Mouse (Mus musculus) hindbrain, embryonic 10.5 days (tissue): ENCODE measurements around the gene Gm29094. TPM values are rescaled to one million over a fixed set of nuclear protein-coding genes. Genes with fewer than 3 reads are reported as not detected.
"Not testable (repeated sequence)": the region's sequence is repeated elsewhere in the genome, so short reads cannot be mapped to it uniquely, and the experiment has no call there.

ENCODE experiments used
- DNase-seq: peaks from one replicate; pipeline ENCODE4 v3.0.0-alpha.2; 2017; ENCODE audit warnings: low spot score
- H3K27ac ChIP-seq: fragments of 300-500 bp; sonication (generic); 2 replicates; pipeline ENCODE4 v1.5.1; 2016; ENCODE audit warnings: mild to moderate bottlenecking, moderate library complexity
- H3K27me3 ChIP-seq: fragments of 300-500 bp; sonication (generic); 2 replicates; pipeline ENCODE4 v1.6.1; 2016; ENCODE audit warnings: mild to moderate bottlenecking; ENCODE audit not compliant: poor library complexity, insufficient read depth, severe bottlenecking
- H3K36me3 ChIP-seq: fragments of 300-500 bp; sonication (generic); 2 replicates; pipeline ENCODE4 v1.6.1; 2016; ENCODE audit warnings: mild to moderate bottlenecking, moderate library complexity
- H3K4me1 ChIP-seq: fragments of 300-500 bp; sonication (generic); replicated peaks from 2 replicates; pipeline ENCODE4 v1.6.1; 2016; ENCODE audit warnings: mild to moderate bottlenecking
- H3K4me3 ChIP-seq: fragments of 300-500 bp; sonication (generic); 2 replicates; pipeline ENCODE4 v1.5.1; 2016; ENCODE audit warnings: mild to moderate bottlenecking, moderate library complexity
- H3K9me3 ChIP-seq: fragments of 300-500 bp; sonication (generic); 2 replicates; pipeline ENCODE4 v1.6.1; 2016; ENCODE audit warnings: mild to moderate bottlenecking, moderate library complexity
- WGBS: fragments of 180-500 bp; shearing (Covaris S2); methylation state at CpG from one replicate; pipeline ENCODE4 v1.1.7; 2016; 5-methylcytosine and 5-hydroxymethylcytosine counted together
- polyA plus RNA-seq: library from polyadenylated mRNA; unstranded; fragments of >200 nt; fragmentation: Nextera tagmentation; extraction: Ambion mirVana; gene quantifications from 2 replicates; pipeline ENCODE4 v1.2.1, GENCODE M21; 2016

Gene Gm29094
- polyA plus RNA-seq, 1 experiment from 2014 or later, result 0.38 TPM

DNA sequence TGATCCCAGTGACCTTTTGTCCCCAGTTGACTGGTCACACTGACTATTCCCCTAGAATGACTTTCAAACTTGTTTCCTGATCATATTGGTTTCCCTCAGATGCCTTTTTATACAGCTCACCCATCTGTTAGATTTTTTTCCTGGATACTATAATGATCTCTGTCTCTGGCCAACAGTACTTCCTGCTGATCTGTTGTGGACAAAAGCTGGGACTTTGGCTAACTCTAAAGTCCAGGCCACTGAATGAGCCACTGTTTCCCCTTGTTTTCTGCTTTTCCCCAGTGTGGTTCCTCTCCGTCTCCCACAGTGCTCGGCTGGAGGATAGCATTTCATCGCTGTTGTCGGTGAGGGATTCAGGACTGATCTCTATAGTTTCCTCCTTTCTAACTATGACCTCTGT, 19.0 kb downstream of the Gm29094 start:
- H3K36me3 ChIP-seq, H3K4me1 ChIP-seq, H3K4me3 ChIP-seq, H3K27ac ChIP-seq, H3K9me3 ChIP-seq, DNase-seq, H3K27me3 ChIP-seq: not testable (repeated sequence)
- WGBS, result 77% methylated on average over 4 of the region's 4 CpGs

DNA sequence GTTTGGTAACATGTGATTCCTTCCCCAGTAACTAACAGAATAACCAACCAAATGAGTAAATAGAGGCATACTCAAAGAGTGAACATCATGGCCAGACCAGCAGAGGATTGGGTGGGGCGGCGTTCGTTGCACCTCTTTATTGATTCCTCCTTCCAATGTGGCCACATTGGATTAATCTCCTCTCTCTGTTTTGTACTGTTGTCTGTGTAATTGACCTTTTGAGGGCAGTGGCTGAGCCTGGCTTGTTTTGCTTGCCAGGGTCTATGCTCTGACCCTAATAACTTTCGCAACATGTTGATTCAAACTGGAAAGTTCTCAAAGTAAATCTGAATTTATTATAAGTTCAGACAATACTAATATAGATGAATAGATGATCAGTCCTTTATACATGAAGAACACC, 20.5 kb downstream of the Gm29094 start:
- not testable (repeated sequence) for H3K4me1 ChIP-seq, DNase-seq, H3K27me3 ChIP-seq, H3K9me3 ChIP-seq, H3K27ac ChIP-seq, H3K36me3 ChIP-seq, H3K4me3 ChIP-seq
- WGBS, result 93% methylated on average over 3 of the region's 4 CpGs

DNA sequence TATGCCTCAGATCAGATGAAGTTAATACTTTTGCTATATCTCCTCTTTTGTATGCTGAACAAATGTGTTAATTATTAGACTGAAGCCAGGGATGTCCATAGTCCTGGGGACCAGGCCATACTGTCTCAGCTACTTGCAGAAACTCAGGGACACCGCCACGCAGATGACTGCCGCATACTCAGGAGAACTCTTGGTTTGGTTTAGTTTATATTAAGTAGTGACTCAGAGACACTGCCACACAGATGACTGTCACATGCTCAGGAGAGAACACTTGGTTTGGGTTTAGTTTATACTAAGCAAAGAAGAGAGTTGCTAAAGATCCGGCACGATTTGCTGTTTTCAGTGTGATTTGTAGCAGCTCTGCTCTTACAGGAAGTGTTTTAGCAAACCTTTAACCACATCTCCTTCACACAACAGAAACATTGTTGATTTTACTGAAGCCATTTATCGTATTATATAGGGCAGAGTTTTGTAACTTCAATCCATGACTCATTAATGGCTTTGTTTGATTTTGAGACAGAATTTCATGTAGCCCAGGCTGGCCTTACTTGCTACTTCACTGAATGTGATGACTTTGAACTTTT, 21.6 kb downstream of the Gm29094 start:
- not testable (repeated sequence) for H3K4me3 ChIP-seq, H3K27me3 ChIP-seq, DNase-seq, H3K4me1 ChIP-seq, H3K27ac ChIP-seq, H3K9me3 ChIP-seq, H3K36me3 ChIP-seq
- WGBS, result 90% methylated on average over 6 of the region's 6 CpGs

DNA sequence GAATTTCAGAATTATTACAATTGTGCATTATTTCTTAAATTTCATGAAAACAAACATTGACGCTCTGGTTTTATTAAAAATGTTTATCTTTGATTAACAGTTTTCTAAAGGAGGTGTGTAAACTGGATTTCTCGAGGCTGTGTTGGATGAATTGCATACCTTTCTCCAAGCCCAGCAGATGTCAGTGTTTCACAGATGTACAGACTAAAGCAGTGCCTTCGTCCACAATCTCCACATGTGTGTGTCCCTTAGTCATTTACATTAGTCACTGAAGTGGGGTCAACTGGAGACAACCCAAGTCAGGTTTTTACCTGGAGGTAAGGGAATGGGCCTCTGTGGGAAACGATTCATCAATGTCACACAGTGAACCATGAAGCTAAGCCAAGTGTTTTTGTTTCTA, 26.9 kb downstream of the Gm29094 start:
- WGBS, result 65% methylated on average over 4 of the region's 4 CpGs
- Histone ChIP-seq H3K4me1 (no peaks in the 10 kb centered on the region), H3K27me3 (no peaks in the 10 kb centered on the region), H3K4me3 (no peak overlapping the region), H3K36me3 (no peaks in the 10 kb centered on the region), H3K9me3 (no peaks in the 10 kb centered on the region), H3K27ac (no peak overlapping the region)
- no peak for DNase-seq

DNA sequence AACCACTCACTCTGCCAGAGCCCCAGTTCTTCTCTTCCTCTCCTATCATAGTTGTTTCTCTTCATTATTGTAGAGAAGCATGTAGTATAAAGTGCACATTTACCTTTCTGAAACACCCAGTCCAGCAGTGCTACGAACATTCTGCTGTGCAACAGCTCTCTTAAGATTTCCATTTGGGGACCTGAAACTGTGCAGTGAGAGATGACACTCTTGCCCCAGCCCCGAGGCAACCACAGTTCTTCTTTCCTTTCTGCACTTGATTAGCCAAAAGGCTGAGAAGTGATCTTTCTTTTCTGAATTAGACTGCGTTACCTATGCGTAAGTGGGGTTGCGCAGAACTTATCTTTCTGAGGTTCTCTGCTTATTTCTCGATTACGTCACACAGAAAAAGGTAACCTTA, 28.9 kb downstream of the Gm29094 start:
- Histone ChIP-seq H3K36me3 (no peaks in the 10 kb centered on the region), H3K27me3 (no peaks in the 10 kb centered on the region), H3K4me3 (no peak overlapping the region), H3K9me3 (no peaks in the 10 kb centered on the region), H3K27ac (no peak overlapping the region), H3K4me1 (no peaks in the 10 kb centered on the region)
- WGBS, result 90% methylated on average over 7 of the region's 7 CpGs
- no peak for DNase-seq

DNA sequence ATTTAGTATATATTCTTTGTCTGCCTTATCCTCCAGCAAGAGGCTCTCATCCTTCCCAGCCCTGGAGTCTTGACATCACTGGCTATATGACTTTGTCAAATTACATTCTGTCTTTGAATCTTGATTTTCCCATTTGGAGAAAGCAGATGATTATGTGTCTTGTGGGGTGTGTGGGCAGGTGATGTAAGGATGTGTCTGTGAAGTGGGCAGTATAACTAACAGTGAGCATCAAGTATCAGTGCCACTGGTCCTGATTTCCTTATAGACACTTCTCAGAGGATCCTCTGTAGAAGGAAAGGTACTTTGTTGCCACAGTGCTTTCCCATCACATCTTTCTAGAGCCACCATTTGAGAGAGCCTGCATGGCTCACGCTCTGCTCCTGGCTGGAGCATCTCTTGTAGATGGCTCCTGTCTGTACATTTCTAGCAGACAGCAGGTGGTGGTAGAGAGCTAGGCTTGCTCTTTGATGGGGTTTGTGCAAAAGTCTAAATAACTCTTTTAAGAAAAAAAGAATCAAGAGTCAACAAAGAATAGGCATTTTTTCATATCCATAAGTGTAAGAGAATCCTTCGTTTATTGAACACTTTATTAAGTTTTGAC, 31.8 kb downstream of the Gm29094 start:
- 70% methylated on average over 1 of the region's 2 CpGs for WGBS

DNA sequence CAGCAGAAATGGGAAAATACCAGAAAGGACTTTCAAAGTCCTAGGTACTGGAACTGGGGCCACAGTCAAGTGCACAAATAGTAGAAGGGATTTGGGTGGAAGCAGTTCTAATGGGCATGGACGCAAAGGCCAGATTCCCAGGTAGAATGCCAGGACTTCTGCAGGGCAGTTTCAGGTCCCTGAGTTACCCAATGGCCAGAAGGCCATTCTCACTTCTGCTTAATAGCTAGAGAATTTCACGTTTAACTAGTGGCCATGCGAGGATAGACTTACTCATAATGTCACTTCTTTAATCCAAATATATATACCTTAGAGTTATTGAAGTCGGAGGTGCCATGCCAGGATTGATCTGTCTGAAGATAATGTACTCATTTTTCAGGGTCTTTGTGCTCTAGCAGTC, 38.0 kb downstream of the Gm29094 start:
- not testable (repeated sequence) for DNase-seq, H3K27ac ChIP-seq, H3K36me3 ChIP-seq, H3K4me3 ChIP-seq, H3K27me3 ChIP-seq, H3K4me1 ChIP-seq, H3K9me3 ChIP-seq
- WGBS, result 87% methylated on average over 4 of the region's 4 CpGs

More for the DNA sequence above, 31.8 kb downstream of the Gm29094 start:
- H3K27ac ChIP-seq, H3K9me3 ChIP-seq, DNase-seq, H3K27me3 ChIP-seq, H3K36me3 ChIP-seq, H3K4me3 ChIP-seq, H3K4me1 ChIP-seq: not testable (repeated sequence)

DNA sequence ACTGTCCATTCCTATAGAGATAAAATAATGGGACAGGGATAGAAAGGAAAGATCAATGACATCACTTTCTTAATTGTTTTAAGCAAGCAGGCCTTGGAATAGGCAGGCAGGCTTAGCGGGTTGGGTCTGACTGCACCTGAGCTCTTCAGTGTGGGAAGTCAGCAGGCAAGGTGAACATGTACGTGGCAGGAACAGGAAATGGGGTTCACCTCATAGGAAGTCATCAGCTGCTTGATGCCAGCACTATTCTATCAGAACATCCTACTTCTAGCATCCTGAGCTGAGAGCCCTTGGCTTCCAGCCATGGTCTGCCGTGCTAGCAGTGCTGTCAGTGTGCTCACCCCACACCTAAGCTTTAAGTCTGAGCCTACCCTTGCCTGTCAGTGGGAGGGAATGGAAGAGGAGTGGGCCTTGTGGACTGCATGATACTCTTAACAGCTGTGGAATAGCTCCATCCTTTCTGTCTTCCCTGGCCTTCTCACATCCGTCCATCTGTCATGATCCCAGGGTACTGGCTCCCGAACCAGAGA, 39.9 kb downstream of the Gm29094 start:
- not testable (repeated sequence) for H3K36me3 ChIP-seq, H3K4me1 ChIP-seq, H3K27me3 ChIP-seq, H3K27ac ChIP-seq, DNase-seq, H3K4me3 ChIP-seq, H3K9me3 ChIP-seq
- WGBS, result 86% methylated on average over 5 of the region's 5 CpGs

DNA sequence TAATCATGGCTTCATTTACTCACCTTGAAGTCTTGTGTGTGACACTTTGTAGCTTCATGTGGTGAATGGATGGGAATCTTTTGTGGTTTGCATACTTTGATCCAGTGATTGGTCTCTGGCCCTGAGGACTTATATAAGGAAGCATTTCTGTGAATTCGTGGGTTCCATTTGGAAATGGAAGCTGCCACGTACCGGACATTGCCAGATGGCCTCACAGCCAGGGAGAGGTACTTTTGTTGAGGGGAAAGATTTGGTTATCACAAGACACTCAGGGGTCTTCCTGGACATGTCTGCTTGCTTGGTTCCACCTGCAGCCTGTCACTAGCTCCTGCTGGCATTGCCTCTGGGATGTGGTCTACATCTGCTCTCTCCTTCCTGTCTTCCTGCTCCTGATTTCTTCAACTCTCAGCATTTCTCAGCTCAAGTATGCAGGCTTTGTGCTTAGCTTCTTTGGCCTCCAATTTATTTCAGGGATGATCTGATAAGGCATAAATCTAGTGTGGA, 41.4 kb downstream of the Gm29094 start:
- not testable (repeated sequence) for H3K36me3 ChIP-seq, H3K27ac ChIP-seq, H3K9me3 ChIP-seq, H3K27me3 ChIP-seq, H3K4me1 ChIP-seq, DNase-seq, H3K4me3 ChIP-seq
- WGBS, result 77% methylated on average over 3 of the region's 3 CpGs

DNA sequence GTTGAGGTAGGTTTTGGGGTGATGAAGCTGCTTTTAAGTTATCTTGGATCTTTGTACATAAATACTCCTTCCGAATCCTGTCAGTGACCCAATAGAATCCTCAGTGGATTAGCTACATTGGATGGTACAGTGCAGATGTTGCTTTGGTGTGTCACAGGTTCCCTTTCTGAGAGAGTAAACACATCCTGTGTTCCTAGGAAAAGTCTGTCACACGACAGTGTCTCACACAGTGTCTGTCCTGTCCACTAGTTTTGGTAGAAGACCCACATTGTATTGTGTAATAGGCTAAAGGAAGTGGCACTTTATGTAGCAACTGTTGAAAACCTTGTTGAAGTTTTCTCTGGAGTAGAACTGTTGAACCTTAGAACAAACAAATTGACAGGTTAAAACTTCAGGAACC, 54.2 kb downstream of the Gm29094 start:
- Histone ChIP-seq H3K4me3 (no peak overlapping the region), H3K9me3 (no peaks in the 10 kb centered on the region), H3K4me1 (no peaks in the 10 kb centered on the region), H3K27ac (no peak overlapping the region), H3K27me3 (no peaks in the 10 kb centered on the region), H3K36me3 (no peaks in the 10 kb centered on the region)
- no peak for DNase-seq
- 87% methylated on average over 2 of the region's 2 CpGs for WGBS

DNA sequence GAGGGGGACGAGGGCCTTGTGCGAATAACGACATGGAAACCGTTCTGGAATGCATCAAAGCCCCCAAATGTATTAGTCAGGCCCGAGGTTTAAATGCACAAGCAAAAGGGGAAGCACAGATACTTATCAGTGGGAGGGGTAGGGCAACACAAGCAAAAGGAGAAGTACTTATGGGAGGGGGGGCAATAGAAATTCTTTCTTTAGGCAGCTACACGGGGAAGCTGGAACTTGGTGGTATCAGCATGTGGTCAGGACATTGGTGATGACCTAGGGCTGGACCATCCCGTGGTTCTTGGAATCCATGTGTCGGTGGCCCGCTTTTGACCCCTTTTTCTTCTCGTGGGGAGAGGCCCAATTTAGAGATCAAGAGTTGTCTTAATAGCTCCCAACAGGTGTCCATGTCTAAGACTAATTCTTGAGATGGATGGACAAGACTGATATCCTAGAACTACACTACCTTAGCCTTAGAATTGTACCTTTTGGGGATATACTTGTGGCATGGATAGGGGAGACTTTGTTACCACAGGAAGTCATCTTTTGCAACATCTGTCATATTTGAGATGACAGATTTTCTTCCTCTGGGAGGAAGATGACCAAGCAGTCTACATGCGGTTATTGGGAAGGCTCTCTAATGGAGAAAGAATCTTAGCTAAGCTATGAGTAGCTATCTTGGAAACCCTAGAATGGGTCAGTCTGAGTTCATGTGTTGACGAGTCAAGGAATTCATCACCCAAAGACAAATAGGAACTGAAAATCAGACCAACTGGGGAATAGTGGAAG, 57.6 kb downstream of the Gm29094 start:
- no peaks in the 10 kb centered on the region for H3K4me1 ChIP-seq
- no peak overlapping the region for H3K4me3 ChIP-seq
- no peaks in the 10 kb centered on the region for H3K27me3 ChIP-seq
- no peaks in the 10 kb centered on the region for H3K9me3 ChIP-seq
- no peak overlapping the region for H3K27ac ChIP-seq
- H3K36me3 ChIP-seq, result no peaks in the 10 kb centered on the region
- WGBS, result 93% methylated on average over 12 of the region's 12 CpGs
- no peak for DNase-seq

DNA sequence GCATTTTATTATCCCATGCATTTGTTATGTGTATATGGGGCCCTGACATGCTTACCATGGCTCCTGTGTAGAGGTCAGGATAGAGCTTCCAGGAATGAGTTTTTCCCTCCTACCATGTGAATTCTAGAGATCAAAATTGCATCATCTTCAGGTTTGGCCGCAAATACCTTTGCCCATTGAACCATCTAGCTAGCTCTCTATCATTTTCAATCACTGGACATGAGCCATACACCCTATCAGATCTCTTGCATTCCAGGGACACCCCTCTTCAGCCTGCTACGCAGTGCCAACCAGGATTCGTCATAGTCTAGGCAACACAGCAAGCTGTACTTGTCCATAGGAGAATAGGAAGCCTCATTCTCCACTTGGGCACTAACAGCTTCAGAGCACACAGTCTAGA, 64.8 kb downstream of the Gm29094 start:
- Histone ChIP-seq H3K4me3 (no peak overlapping the region), H3K4me1 (no peaks in the 10 kb centered on the region), H3K36me3 (no peaks in the 10 kb centered on the region), H3K27me3 (no peaks in the 10 kb centered on the region), H3K9me3 (no peaks in the 10 kb centered on the region), H3K27ac (no peak overlapping the region)
- 90% methylated on average over 3 of the region's 3 CpGs for WGBS
- no peak for DNase-seq

DNA sequence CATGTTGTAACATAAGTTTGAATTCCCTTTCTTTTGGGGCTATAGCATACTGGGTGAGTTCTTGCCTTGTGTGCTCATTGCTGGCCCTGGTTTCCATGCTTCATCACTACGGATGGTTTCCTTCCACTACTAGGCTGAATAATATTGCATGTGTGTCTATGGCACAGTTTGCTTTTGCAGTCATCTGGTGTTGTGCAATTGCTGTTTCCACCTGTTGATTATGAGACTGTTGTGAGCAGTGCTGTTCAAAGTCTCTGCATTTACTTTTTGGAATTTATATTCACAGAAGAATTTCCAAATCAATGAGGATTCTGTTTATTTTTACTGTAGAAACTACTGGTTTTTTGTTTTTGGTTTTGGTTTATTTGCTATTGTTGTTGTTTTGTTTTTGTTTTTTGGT, 65.4 kb downstream of the Gm29094 start:
- Histone ChIP-seq H3K4me1 (no peaks in the 10 kb centered on the region), H3K4me3 (no peak overlapping the region), H3K27me3 (no peaks in the 10 kb centered on the region), H3K27ac (no peak overlapping the region), H3K36me3 (no peaks in the 10 kb centered on the region), H3K9me3 (no peaks in the 10 kb centered on the region)
- WGBS, result 68% methylated on average over 1 of the region's 1 CpGs
- no peak for DNase-seq
